Mouse (Mus musculus) stomach, embryonic 15.5 days (tissue): ENCODE results near the gene Slc25a41. TPM values are rescaled to one million over a fixed set of nuclear protein-coding genes. Genes with fewer than 3 reads are reported as not detected.

Source experiments
- ATAC-seq: fragments of 200-750 bp; cut with Nextera tagmentation; 2 replicates; pipeline ENCODE4 v1.8.0; 2017; ENCODE audit warnings: low read depth, moderate number of reproducible peaks, moderate TSS enrichment; ENCODE audit not compliant: insufficient read depth, low FRiP score
- H3K27ac ChIP-seq: fragments of 300-500 bp; sonication (generic); 2 replicates; pipeline ENCODE4 v1.5.1; 2015; ENCODE audit warnings: mild to moderate bottlenecking, inconsistent platforms
- H3K27me3 ChIP-seq: fragments of 300-500 bp; sonication (generic); replicated peaks from 2 replicates; pipeline ENCODE4 v1.6.1; 2015; ENCODE audit warnings: inconsistent platforms
- H3K36me3 ChIP-seq: fragments of 300-500 bp; sonication (generic); 2 replicates; pipeline ENCODE4 v1.6.1; 2015; ENCODE audit warnings: inconsistent platforms
- H3K4me1 ChIP-seq: fragments of 300-500 bp; sonication (generic); 2 replicates; pipeline ENCODE4 v1.6.1; 2015; ENCODE audit warnings: inconsistent platforms
- H3K4me2 ChIP-seq: fragments of 300-500 bp; sonication (generic); 2 replicates; pipeline ENCODE4 v1.6.1; 2015; ENCODE audit warnings: mild to moderate bottlenecking, inconsistent platforms
- H3K4me3 ChIP-seq: fragments of 300-500 bp; sonication (generic); replicated peaks from 2 replicates; pipeline ENCODE4 v1.5.1; 2015; ENCODE audit warnings: inconsistent platforms
- H3K9ac ChIP-seq: fragments of 300-500 bp; sonication (generic); 2 replicates; pipeline ENCODE4 v1.6.1; 2015; ENCODE audit warnings: inconsistent platforms
- H3K9me3 ChIP-seq: fragments of 300-500 bp; sonication (generic); 2 replicates; pipeline ENCODE4 v1.6.1; 2016; ENCODE audit warnings: inconsistent platforms
- WGBS: fragments of 180-500 bp; shearing (Covaris S2); methylation state at CpG from one replicate; pipeline ENCODE4 v1.1.7; 2015; 5-methylcytosine and 5-hydroxymethylcytosine counted together
- polyA plus RNA-seq: library from polyadenylated mRNA; unstranded; fragments of >200 nt; fragmentation: Nextera tagmentation; extraction: Ambion mirVana; gene quantifications from 2 replicates; pipeline ENCODE4 v1.2.1, GENCODE M21; 2015

Slc25a41 gene
- polyA plus RNA-seq, 1 experiment from 2014 or later, result not detected

DNA sequence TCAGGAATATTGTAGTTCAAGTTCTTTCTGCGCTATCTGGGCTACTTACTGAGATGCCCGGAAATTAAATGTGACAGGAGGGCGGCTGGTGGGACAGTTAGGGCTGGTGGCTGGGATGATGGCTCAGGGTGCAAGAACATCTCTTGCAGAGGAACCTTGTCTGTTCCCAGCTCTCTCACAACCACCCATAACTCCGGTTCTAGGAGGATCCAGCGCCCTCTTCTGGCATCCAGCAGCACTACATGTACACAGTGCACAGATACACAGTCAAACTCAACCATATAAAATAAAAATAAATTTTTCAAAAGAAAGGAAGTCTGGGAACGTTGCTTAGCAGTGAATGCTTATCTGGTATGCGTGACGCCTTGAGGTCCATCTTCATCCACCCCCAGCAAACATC is 2.5 kb downstream of the Slc25a41 start:
- ATAC-seq, result no peak
- Histone ChIP-seq H3K4me1 (no peaks in the 10 kb centered on the region), H3K27ac (no peak overlapping the region), H3K36me3 (no peaks in the 10 kb centered on the region), H3K9me3 (no peaks in the 10 kb centered on the region), H3K9ac (no peak overlapping the region), H3K4me2 (no peak overlapping the region), H3K4me3 (no peak overlapping the region), H3K27me3 (no peaks in the 10 kb centered on the region)
- WGBS, result 39% methylated on average over 8 of the region's 8 CpGs

DNA sequence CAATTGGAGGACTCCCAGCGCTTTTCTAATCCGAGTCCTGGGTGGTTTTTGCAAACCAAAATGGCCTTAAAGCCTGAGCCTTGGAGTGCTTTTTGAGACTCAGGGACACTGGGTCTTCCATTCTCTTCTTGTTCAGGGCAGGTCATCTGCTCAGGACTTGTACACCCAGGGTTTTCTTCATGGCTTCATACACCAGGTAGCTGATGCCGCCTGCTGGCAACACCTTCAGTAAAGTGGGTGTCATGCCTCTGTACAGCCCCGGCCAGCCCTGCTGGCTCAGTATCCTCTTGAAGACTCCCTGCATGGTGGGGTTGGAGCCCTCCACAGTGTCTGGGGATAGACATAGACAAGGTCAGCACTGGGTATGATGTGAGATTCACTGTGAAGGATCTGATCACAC is 8.6 kb downstream of the Slc25a41 start:
- H3K4me2 ChIP-seq, result peak overlapping the region; percentile 67
- H3K4me3 ChIP-seq, result no peak overlapping the region
- H3K4me1 ChIP-seq, result peaks cover 17% of the 10 kb centered on the region
- 85% methylated on average over 4 of the region's 4 CpGs for WGBS
- no peak overlapping the region for H3K9ac ChIP-seq
- no peaks in the 10 kb centered on the region for H3K27me3 ChIP-seq
- H3K36me3 ChIP-seq, result peaks cover 10% of the 10 kb centered on the region; the same call in 1 of the 2 replicates
- no peaks in the 10 kb centered on the region for H3K9me3 ChIP-seq
- H3K27ac ChIP-seq, result peak overlapping the region; percentile 91; the same call in 1 of the 2 replicates
- ATAC-seq, result no peak

DNA sequence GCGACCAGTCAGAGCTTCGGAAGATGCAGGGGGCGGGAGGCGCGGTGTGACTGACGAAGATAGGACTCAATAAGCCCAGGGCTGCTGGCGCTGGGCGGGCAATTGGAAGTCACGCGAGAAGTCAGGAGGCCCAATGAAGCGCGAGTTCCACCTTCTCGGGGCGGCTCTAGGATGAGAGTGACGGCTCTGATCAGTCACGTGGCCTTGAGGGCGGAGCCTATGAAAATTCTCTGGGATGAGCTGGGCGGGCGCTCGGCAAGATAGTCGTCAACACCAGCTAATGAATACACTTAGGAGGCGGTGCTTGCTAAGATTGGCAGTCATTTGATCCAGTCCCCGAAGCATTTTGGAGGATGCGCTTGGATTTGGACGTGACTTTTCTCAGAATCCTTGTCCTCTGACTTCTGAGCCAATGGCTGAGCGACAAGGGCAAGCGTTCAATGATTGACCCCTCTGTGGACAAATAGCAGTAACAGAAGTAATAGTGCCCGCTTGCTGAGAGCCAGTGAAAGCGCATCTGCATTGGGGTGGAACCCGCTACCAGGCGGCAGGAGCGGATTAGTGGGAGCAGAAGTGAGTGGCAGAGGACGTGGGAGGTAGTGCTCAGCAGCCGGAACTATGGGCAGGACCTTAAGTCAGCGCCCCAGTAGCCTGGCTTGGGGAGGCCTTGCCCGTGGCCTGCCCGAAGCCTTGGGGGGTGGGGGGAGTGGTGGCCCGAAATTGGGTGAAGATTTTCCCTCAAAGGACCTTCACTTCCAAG is 9.6 kb downstream of the Slc25a41 start:
- Histone ChIP-seq H3K4me3 (peak overlapping the region; percentile 97), H3K9me3 (no peaks in the 10 kb centered on the region), H3K27me3 (no peaks in the 10 kb centered on the region), H3K27ac (peak overlapping the region; percentile 91), H3K4me1 (peaks cover 17% of the 10 kb centered on the region), H3K4me2 (peak overlapping the region; percentile 67), H3K36me3 (peaks cover 18% of the 10 kb centered on the region; the same call in 1 of the 2 replicates), H3K9ac (no peak overlapping the region)
- WGBS, result under 1% methylated on average over 38 of the region's 38 CpGs
- ATAC-seq, result peak; percentile 96

DNA sequence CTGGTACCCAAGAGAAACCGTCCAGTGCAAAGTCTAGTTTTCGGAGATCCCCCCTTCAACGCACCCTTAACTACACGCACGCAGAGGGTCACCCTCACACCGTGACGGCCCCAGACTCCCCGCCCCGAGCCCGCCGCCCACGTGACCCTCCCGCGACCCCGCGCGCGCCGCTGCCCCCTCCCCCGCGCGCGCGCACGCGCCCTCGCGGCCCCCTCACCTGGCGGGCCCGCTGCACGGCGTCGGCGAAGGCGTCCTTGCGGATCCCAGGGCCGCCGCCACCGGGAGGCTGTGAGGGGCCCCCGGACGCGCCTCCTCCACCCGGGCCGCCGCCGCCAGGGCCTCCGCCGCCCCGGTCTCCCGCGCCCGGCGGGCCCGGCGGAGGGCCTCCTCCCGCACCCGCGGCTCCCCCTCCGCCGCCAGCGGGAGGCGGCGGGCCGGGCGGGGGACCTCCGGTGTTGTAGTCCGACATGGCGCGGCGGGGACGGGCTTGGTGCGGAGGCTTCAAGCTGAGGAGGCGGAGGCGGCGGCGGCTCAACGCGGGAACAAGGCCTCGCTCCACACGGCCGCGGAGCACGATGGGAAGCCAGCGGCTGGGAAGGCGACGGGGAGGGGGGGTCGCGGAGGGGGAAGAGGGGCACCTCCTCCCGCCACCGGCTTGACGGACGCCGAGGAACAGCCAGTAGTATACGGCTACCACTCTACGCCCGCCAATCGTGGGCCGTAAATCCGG is 10.4 kb downstream of the Slc25a41 start, which contains the start of gene Khsrp:
Khsrp (minus strand) TSS at position 592 of the 730 bp plus-strand sequence.
- peak within 1 kb of the TSS; percentile 97 for H3K4me3 ChIP-seq
- H3K4me1 ChIP-seq, result peaks cover 17% of the 10 kb centered on the region
- no peaks in the 10 kb centered on the region for H3K9me3 ChIP-seq
- H3K36me3 ChIP-seq, result peaks cover 25% of the 10 kb centered on the region; the same call in 1 of the 2 replicates
- WGBS, result under 1% methylated on average over 61 of the region's 99 CpGs
- H3K27ac ChIP-seq, result peak within 1 kb of the TSS; percentile 91
- no peaks in the 10 kb centered on the region for H3K27me3 ChIP-seq
- H3K4me2 ChIP-seq, result peak within 1 kb of the TSS; percentile 76
- H3K9ac ChIP-seq, result peak within 1 kb of the TSS; percentile 100
- no peak for ATAC-seq

DNA sequence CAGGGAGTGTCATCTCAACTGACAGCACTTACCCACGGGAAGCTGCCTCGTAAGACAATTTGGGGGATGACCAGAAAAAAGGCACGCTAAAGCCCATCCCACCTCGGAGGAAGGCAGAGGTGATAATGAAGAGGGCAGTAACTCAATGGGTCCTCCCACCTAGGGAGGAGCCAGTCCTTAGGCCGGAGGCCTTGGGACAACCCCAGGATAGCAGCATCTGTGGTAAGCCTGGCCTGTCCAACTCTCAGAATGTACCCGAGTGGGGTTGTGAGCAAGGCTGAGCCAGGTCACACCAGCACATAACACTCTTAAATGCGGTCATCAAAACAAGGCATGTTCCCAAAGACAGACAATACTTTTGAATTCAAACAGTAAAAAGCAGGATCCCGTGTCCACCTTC is 11.8 kb downstream of the Slc25a41 start:
- H3K9me3 ChIP-seq, result no peaks in the 10 kb centered on the region
- peak overlapping the region; percentile 97 for H3K4me3 ChIP-seq
- peaks cover 39% of the 10 kb centered on the region for H3K36me3 ChIP-seq
- H3K9ac ChIP-seq, result 0 out of 2 replicates have a peak overlapping the region, but pooled peaks have one; percentile 100
- WGBS, result 26% methylated on average over 8 of the region's 8 CpGs
- H3K27ac ChIP-seq, result no peak overlapping the region
- H3K27me3 ChIP-seq, result no peaks in the 10 kb centered on the region
- peak overlapping the region; percentile 76 for H3K4me2 ChIP-seq
- peaks cover 17% of the 10 kb centered on the region for H3K4me1 ChIP-seq
- ATAC-seq, result no peak

DNA sequence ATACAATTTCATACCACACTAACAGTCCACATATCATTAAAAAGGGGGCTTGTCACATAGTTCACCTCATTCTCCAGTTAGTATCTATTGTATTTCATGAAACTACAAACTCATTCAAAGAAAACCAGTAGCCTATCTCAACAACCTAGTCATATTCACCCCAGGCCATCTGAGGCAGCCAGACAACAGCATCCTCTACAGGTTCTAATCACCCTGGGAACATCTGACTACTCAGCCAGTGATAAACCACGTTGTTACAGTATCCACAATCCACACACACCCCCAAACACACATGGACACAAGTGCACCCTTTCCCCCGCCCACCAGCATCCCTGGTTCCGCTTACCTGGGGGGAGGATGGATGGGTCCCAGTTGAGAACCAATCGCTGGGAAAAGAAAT is 14.0 kb downstream of the Slc25a41 start:
- Histone ChIP-seq H3K27me3 (no peaks in the 10 kb centered on the region), H3K36me3 (peaks cover 61% of the 10 kb centered on the region), H3K4me1 (peaks cover 17% of the 10 kb centered on the region), H3K27ac (no peak overlapping the region), H3K9ac (no peak overlapping the region), H3K4me2 (no peak overlapping the region), H3K4me3 (no peak overlapping the region), H3K9me3 (no peaks in the 10 kb centered on the region)
- no peak for ATAC-seq
- WGBS, result 89% methylated on average over 4 of the region's 4 CpGs

DNA sequence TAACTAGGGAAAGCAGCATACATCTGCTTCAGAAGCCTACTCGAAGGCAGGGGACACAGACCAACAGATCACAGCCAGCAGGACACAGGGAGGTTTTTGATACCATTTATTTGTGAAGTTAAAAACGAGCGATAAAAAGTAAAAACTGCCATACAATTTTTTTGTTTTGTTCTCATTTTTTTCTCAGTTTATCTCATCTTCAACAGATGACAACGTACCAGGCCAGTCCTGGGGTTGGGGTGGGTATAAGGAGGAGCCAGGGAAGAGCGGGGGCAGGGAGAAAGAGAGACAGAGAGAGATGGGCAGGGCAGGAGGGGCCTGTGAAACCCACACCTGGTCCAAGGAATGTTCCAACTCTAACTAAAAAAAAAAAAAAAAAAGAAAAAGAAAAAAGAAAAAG is 20.5 kb downstream of the Slc25a41 start:
- Histone ChIP-seq H3K4me1 (no peaks in the 10 kb centered on the region), H3K4me3 (no peak overlapping the region), H3K27me3 (no peaks in the 10 kb centered on the region), H3K36me3 (peaks cover 56% of the 10 kb centered on the region), H3K9ac (no peak overlapping the region), H3K4me2 (no peak overlapping the region), H3K9me3 (no peaks in the 10 kb centered on the region), H3K27ac (no peak overlapping the region)
- WGBS, result 84% methylated on average over 5 of the region's 5 CpGs
- no peak for ATAC-seq

DNA sequence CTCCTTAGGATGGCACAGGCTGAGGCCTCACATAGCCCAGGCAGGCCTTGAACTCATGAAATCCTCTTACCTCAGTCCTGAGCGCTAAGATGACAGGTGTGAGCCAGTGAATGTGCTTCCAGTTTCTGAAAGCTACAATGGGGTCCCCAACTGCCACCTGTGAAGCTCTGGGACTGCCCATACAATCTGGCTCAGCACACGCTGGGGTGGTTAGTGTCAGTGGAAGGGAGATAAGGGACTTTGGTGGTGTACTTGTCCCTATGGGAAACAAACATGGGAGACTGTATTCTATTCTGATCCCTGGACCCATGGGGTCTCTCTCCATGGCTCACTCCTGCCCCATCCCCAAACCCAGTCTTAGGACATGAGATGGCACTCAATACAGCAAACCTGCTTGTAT is 21.8 kb downstream of the Slc25a41 start:
- no peak overlapping the region for H3K4me3 ChIP-seq
- peaks cover 44% of the 10 kb centered on the region for H3K36me3 ChIP-seq
- WGBS, result 83% methylated on average over 2 of the region's 2 CpGs
- ATAC-seq, result peak; percentile 38; the same call in 1 of the 2 replicates
- H3K4me1 ChIP-seq, result no peaks in the 10 kb centered on the region
- H3K9ac ChIP-seq, result no peak overlapping the region
- H3K27me3 ChIP-seq, result no peaks in the 10 kb centered on the region
- no peaks in the 10 kb centered on the region for H3K9me3 ChIP-seq
- no peak overlapping the region for H3K4me2 ChIP-seq
- no peak overlapping the region for H3K27ac ChIP-seq

DNA sequence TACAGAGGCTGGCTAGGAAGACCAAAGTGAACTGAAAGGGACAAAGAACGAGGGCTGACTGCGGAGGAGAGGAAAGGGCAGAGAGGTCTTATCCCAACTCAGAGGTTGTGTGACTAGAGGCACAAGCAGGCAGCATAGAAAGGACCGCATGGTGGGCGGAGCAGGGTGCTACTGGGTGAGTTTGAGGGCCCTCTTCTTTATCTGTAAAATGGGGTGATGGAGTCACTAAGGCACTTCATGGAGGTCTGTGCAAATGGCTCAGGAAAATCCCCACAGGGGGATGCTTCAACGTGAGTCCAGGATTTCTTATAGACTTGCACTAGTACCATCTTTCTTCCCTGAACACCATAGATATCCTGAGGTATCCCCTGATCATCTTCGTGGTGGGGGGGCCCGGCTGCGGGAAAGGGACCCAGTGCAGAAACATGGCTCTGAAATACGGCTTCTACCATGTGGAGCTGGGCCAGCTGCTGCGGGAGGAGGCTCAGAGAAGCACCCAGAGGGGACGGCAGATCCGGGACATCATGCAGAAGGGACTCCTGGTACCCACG is 29.1 kb downstream of the Slc25a41 start:
- H3K4me2 ChIP-seq, result peak overlapping the region; percentile 84
- peak overlapping the region; percentile 94 for H3K27ac ChIP-seq
- H3K4me3 ChIP-seq, result peak overlapping the region; percentile 70
- H3K9ac ChIP-seq, result 0 out of 2 replicates have a peak overlapping the region, but pooled peaks have one; percentile 50
- no peaks in the 10 kb centered on the region for H3K9me3 ChIP-seq
- WGBS, result 65% methylated on average over 13 of the region's 13 CpGs
- ATAC-seq, result no peak
- H3K27me3 ChIP-seq, result no peaks in the 10 kb centered on the region
- peaks cover 6% of the 10 kb centered on the region; the same call in 1 of the 2 replicates for H3K4me1 ChIP-seq
- peaks cover 13% of the 10 kb centered on the region; the same call in 1 of the 2 replicates for H3K36me3 ChIP-seq

DNA sequence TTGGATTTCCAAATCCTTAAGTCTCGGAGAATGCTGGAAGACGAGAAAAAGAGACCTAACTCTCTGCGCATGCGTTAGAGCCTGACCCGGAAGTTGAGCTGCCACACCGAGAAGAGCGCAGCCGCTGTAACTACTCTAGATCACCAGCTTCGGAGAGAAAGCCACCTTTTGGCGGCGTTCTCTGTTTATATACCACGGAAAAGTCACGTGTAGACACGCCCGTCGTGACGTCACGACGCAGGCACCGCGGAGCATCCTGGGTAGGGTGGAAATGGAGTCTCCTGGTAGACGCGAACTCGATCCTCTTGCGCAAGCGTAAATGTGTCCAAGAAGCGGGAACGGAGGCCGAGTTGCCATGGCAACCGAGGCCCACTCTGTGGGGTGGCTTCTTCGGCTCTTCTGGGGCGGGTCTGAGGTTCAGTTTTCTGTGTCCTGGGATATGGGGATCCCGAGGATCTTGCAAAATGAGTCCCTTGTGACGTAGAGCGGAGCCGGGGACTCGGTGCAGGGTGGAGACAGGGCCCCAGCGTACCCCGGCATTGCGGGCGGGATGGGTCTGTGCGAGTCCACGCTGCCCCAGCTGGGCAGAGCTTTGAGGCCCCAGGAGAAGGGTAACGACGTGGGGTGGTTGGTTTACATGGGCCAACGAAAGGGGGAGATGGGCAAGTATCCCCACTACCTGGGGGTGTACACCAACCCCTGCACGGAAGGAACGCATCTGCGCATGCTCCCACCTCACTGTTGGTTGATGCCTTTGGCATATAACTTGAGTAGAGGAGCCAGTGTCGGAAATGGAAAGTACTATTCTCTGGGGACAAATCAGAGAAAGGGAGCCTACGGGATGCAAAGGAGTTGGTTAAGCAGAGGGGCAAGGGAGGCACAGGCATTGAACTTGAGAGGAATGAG is 30.0 kb downstream of the Slc25a41 start, which contains the start of the genes Gtf2f1 and Gm17949:
Gtf2f1 (minus strand) TSS at position 53 of the 906 bp plus-strand sequence.
Gm17949 (plus strand) TSS at position 234 of the 906 bp plus-strand sequence.
- Histone ChIP-seq H3K4me1 (peaks cover 6% of the 10 kb centered on the region; the same call in 1 of the 2 replicates), H3K27ac (peak within 1 kb of the TSS; percentile 94), H3K4me2 (peak within 1 kb of the TSS; percentile 84), H3K4me3 (peak within 1 kb of the TSS; percentile 70), H3K36me3 (peaks cover 18% of the 10 kb centered on the region), H3K9ac (peak within 1 kb of the TSS; percentile 70), H3K27me3 (no peaks in the 10 kb centered on the region), H3K9me3 (no peaks in the 10 kb centered on the region)
- WGBS, result under 1% methylated on average over 51 of the region's 51 CpGs
- peak; percentile 89 for ATAC-seq

DNA sequence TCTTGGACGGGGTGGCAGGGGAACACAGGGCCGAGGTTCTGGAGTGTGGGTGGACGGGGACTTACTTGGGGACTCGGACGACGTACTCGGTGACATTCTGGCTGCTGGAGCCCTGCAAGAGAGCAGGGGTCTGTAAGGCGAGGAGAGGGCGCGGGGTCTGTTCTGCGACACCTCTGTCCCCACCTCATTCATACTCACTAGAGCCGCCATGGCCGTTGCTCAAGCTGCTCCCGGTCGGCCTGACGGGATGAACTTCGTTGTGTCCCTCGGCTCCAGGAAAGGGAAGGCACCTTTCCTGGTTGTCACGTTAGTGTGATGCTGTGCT is 30.6 kb downstream of the Slc25a41 start:
- H3K27ac ChIP-seq, result peak overlapping the region; percentile 64
- H3K4me3 ChIP-seq, result peak overlapping the region; percentile 70
- H3K36me3 ChIP-seq, result peaks cover 24% of the 10 kb centered on the region
- H3K27me3 ChIP-seq, result no peaks in the 10 kb centered on the region
- H3K4me2 ChIP-seq, result peak overlapping the region; percentile 78
- peak; percentile 15; the same call in 1 of the 2 replicates for ATAC-seq
- H3K9ac ChIP-seq, result peak overlapping the region; percentile 70
- under 1% methylated on average over 19 of the region's 19 CpGs for WGBS
- H3K9me3 ChIP-seq, result no peaks in the 10 kb centered on the region
- peaks cover 6% of the 10 kb centered on the region; the same call in 1 of the 2 replicates for H3K4me1 ChIP-seq
